Mouse (Mus musculus): ENCODE data around the gene Mitf. TPM values are rescaled to one million over a fixed set of nuclear protein-coding genes. Genes with fewer than 3 reads are reported as not detected.

The Mitf gene
- polyA plus RNA-seq, 1 experiment from 2014 or later = 2.4 TPM

DNA sequence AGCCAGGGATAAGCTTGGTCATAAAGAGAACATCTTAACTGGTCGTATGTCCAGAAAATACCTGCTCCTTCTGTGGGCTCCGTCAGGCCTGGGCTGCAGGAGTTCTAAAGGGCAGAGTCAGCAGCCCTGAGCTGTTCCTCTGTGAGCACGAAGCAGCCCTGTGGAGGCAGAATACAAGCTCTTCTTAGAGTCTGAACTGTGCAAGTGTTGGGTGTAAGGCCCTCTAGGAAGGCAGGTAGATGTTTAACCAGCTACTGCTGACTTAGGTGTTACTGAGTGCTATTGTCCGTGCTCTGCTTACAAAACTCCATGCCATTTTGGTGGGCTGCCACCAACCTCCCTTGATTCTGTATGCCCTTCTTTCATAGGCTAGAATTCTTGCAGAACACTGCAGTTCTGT, 151.4 kb downstream of the Mitf start:
- Histone ChIP-seq H3K9ac (no peak overlapping the region), H3K9me3 (no peaks in the 10 kb centered on the region), H3K36me3 (no peaks in the 10 kb centered on the region), H3K4me2 (no peak overlapping the region), H3K27ac (replicated peaks) (no peak overlapping the region), H3K27me3 (no peaks in the 10 kb centered on the region), H3K4me1 (replicated peaks) (no peaks in the 10 kb centered on the region), H3K4me3 (no peak overlapping the region)
- no peak for ATAC-seq (ENCODE audit: low FRiP score, low read depth)
- whole genome bisulfite sequencing = 82% methylated on average over 4 of the region's 4 CpGs

DNA sequence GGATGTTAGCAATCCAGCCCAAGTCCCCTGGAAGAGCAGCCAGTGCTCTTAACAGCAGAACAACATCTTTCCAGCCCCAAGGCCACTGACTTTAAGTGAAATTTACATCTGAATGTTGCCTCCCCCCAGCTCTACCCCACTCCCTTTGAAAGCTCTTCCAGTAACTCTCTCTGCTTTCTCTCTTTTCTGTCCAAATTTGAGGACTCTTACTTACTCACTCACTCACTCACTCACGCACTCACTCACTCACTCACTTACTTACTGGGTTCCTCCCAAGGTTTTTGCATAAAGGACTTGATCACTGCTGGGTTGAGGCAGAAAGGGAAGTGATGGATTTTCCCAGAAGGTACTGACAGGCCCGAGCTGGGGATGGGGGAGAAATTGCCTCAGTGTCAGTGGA, 154.9 kb downstream of the Mitf start:
- Histone ChIP-seq H3K9ac (no peak overlapping the region), H3K27me3 (no peaks in the 10 kb centered on the region), H3K27ac (replicated peaks) (no peak overlapping the region), H3K36me3 (no peaks in the 10 kb centered on the region), H3K4me1 (replicated peaks) (no peaks in the 10 kb centered on the region), H3K4me2 (no peak overlapping the region), H3K4me3 (no peak overlapping the region), H3K9me3 (no peaks in the 10 kb centered on the region)
- ATAC-seq (ENCODE audit: low FRiP score, low read depth) = no peak
- 25% methylated on average over 2 of the region's 2 CpGs for WGBS

DNA sequence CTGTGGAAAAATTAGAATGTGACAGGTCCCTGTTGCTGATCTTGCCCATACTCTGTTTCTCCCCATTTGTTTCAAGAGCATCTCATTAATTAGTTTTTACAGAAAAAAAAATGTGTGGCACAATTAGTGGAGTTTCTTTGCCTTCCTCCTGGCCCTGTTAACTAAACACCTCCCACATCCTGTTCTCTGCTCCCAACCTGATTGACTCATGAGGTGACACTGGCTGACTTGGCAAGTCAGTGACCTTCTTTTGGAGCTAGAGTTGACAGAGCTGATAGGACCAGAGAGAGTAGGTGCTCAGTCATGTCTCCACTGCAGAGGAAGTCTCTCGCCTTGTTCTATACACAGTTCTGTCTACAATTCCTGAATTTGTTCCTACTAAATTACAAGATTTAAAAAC, 155.5 kb downstream of the Mitf start:
- Histone ChIP-seq H3K9me3 (no peaks in the 10 kb centered on the region), H3K27ac (replicated peaks) (no peak overlapping the region), H3K4me3 (no peak overlapping the region), H3K4me1 (replicated peaks) (no peaks in the 10 kb centered on the region), H3K4me2 (no peak overlapping the region), H3K36me3 (no peaks in the 10 kb centered on the region), H3K27me3 (no peaks in the 10 kb centered on the region), H3K9ac (no peak overlapping the region)
- WGBS = 88% methylated on average over 1 of the region's 1 CpGs
- no peak for ATAC-seq (ENCODE audit: low FRiP score, low read depth)

DNA sequence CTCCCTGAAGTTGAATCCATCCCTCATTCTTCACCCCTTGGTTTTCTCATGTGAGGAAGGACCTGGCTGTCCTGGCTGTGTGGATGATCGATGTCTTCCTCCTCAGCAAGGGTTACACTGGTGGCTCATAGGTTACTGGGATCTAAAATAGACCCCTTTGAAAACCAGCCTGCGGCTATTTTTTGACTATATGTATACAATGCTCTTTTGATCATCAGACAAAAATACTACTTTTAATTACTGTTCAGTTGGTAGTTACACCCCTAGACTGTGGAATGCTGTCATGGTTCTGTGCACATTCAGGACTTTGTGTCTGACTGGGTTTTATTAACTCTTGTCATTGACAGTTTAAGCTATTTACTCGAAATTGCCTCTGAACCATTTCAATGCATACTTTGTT, 157.9 kb downstream of the Mitf start:
- no peak for ATAC-seq (ENCODE audit: low FRiP score, low read depth)
- no peaks in the 10 kb centered on the region for H3K36me3 ChIP-seq
- 67% methylated on average over 3 of the region's 3 CpGs for WGBS
- H3K4me3 ChIP-seq = no peak overlapping the region
- H3K27ac ChIP-seq (replicated peaks) = no peak overlapping the region
- no peaks in the 10 kb centered on the region for H3K4me1 ChIP-seq (replicated peaks)
- no peak overlapping the region for H3K9ac ChIP-seq
- no peak overlapping the region for H3K4me2 ChIP-seq
- H3K9me3 ChIP-seq = no peaks in the 10 kb centered on the region
- no peaks in the 10 kb centered on the region for H3K27me3 ChIP-seq

DNA sequence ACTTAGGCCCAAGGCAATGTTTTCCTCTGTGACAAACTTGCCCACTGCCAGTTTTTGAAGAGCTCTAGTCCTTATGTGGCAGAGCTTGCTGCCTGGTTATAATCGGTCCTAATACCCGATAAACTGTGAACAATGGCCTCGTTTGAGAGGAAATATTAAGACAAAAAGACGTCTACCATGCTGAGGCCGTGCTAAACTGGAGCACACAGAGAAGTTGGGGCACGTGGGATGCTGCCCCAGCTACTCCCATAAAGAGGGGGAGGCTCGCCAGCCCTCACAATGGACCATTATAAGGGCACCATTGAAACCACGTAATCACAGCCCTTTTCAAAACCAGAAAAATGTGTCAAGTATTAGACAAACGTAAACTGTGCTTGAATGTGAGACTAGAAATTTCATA, 174.8 kb downstream of the Mitf start:
- no peak overlapping the region for H3K4me3 ChIP-seq
- H3K9me3 ChIP-seq = no peaks in the 10 kb centered on the region
- H3K4me1 ChIP-seq (replicated peaks) = no peaks in the 10 kb centered on the region
- no peaks in the 10 kb centered on the region for H3K36me3 ChIP-seq
- no peak overlapping the region for H3K9ac ChIP-seq
- H3K27me3 ChIP-seq = no peaks in the 10 kb centered on the region
- H3K4me2 ChIP-seq = no peak overlapping the region
- no peak for ATAC-seq (ENCODE audit: low FRiP score, low read depth)
- H3K27ac ChIP-seq (replicated peaks) = no peak overlapping the region
- 40% methylated on average over 9 of the region's 9 CpGs for WGBS

DNA sequence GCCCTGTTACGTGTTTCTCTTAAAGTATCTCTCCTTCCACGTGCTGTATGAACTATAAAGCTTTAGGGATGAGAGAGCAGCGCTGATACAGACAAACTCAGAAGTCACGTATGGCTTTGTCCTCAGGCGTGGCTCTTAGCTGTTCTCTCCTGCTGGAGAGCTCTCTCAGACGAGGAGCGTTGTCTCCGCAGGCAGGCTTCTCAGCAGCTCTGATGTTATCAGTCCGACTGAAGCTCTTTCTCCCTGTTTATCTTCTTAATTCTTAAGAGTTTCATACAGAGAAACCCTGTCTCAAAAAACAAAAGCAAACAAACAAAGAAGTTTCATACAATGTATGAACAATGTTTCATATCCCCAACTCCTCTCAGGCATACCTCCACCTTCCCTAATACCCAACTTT, 178.8 kb downstream of the Mitf start:
- H3K27me3 ChIP-seq = no peaks in the 10 kb centered on the region
- WGBS = 69% methylated on average over 9 of the region's 9 CpGs
- H3K4me1 ChIP-seq (replicated peaks) = no peaks in the 10 kb centered on the region
- no peak overlapping the region for H3K27ac ChIP-seq (replicated peaks)
- no peak overlapping the region for H3K4me3 ChIP-seq
- no peak overlapping the region for H3K4me2 ChIP-seq
- no peak overlapping the region for H3K9ac ChIP-seq
- H3K36me3 ChIP-seq = no peaks in the 10 kb centered on the region
- no peak for ATAC-seq (ENCODE audit: low FRiP score, low read depth)
- H3K9me3 ChIP-seq = no peaks in the 10 kb centered on the region

DNA sequence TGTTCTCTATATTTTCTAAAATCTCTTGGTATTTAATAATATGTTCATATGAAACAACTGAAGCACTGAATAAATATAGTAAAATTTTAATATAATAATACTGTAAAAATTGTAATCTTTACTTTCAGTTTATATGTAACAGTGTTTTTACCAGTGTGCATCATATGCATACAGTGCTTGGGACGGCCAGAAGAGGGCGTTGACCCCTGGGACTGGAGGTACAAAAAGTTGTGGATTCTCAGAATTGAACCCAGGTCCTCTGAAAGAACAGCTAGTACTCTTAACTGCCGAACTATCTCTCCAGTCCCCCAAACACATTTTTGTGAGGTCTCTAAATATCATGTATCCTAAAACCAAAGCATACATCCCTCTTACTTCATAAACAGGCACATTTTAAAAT, 179.6 kb downstream of the Mitf start:
- ATAC-seq (ENCODE audit: low FRiP score, low read depth) = no peak
- Histone ChIP-seq H3K27ac (replicated peaks) (no peak overlapping the region), H3K4me1 (replicated peaks) (0 out of 2 replicates have a peak, but pooled peaks cover 3% of the 10 kb centered on the region), H3K27me3 (no peaks in the 10 kb centered on the region), H3K36me3 (no peaks in the 10 kb centered on the region), H3K9ac (no peak overlapping the region), H3K9me3 (no peaks in the 10 kb centered on the region), H3K4me3 (no peak overlapping the region), H3K4me2 (no peak overlapping the region)
- WGBS = 82% methylated on average over 3 of the region's 3 CpGs

DNA sequence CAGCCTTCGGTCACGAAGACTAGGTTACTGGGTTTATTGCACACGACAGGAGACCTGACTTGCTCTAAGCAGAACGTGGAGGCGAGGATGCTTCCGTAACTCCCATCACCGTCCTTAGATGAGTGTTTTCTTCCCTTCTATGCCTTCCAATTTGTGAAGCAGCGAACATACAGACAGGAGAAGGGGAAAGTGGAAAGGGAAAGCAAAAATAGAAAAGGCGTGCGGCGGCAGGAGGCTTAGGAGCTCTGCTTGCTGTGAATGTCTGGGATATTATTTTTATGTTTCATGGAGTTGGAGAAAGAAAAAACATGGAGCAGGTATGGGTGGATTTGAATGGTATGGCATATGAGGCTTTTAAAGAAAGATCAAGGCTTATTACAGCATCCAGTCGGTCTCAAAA, 186.7 kb downstream of the Mitf start:
- peaks cover 11% of the 10 kb centered on the region; the same call in 1 of the 2 replicates for H3K4me1 ChIP-seq (replicated peaks)
- H3K27ac ChIP-seq (replicated peaks) = no peak overlapping the region
- H3K4me3 ChIP-seq = no peak overlapping the region
- H3K4me2 ChIP-seq = no peak overlapping the region
- H3K9ac ChIP-seq = no peak overlapping the region
- no peaks in the 10 kb centered on the region for H3K9me3 ChIP-seq
- no peak for ATAC-seq (ENCODE audit: low FRiP score, low read depth)
- H3K36me3 ChIP-seq = no peaks in the 10 kb centered on the region
- WGBS = 92% methylated on average over 12 of the region's 12 CpGs
- no peaks in the 10 kb centered on the region for H3K27me3 ChIP-seq

DNA sequence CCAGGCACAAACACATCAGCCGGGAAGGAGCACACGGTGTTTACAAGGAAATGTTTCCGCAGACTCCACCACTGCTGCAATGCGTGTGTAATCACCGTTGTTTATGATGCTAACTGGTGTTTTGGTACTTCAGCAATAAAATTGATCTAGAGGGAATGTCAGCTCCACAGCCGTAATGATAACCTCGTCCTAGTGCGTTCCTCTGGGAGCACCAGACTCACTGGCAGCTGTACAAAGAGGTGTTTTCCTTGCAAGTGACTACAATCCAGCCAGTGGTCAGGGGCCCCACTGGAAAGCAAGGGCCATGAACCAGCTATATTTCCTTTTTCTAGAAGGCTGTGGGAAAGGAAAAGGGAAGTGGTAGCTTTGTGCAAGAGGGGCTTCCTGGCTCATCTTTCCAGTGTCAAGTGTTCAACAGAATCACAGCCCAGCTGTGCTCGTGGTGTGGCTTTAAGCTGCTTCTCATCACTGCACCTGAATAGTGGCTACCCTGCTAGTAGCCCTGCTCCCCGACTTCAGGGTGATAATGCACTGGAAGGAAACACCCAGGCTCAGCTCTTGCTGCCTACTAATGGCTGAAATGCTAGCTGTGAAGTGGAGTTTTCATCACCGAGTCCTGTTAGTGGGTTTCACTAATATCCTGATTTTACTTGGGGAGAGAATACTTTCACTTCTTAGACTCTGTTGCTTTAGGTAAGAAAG, 188.9 kb downstream of the Mitf start:
- ATAC-seq (ENCODE audit: low FRiP score, low read depth) = no peak
- Histone ChIP-seq H3K4me3 (no peak overlapping the region), H3K36me3 (no peaks in the 10 kb centered on the region), H3K4me2 (no peak overlapping the region), H3K4me1 (replicated peaks) (peaks cover 11% of the 10 kb centered on the region; the same call in 1 of the 2 replicates), H3K27me3 (no peaks in the 10 kb centered on the region), H3K9me3 (no peaks in the 10 kb centered on the region), H3K27ac (replicated peaks) (no peak overlapping the region), H3K9ac (no peak overlapping the region)
- WGBS = 59% methylated on average over 11 of the region's 11 CpGs

DNA sequence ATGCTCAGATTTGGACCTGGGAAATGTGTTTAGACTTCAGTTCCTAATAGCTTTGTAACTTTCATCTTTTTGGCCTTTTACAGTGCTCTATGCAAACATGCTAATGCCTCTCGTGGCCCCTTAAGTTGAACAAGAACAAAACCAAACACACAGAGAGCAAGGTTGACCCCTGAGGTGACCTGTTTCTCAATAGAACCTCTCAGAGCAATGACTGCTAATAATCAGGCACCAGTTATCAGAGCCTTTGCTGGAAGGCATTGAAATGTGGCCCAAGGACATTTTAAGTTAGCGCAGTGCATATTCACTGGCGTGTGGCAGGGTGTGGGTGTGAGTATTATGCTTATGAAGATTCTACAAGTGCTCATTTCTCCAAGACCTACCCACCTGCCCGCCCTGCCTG, 194.7 kb downstream of the Mitf start:
- no peaks in the 10 kb centered on the region for H3K27me3 ChIP-seq
- H3K27ac ChIP-seq (replicated peaks) = no peak overlapping the region
- no peak overlapping the region for H3K9ac ChIP-seq
- no peaks in the 10 kb centered on the region for H3K9me3 ChIP-seq
- no peak for ATAC-seq (ENCODE audit: low FRiP score, low read depth)
- 60% methylated on average over 4 of the region's 4 CpGs for WGBS
- no peaks in the 10 kb centered on the region for H3K36me3 ChIP-seq
- H3K4me2 ChIP-seq = no peak overlapping the region
- no peak overlapping the region for H3K4me3 ChIP-seq
- no peaks in the 10 kb centered on the region for H3K4me1 ChIP-seq (replicated peaks)

DNA sequence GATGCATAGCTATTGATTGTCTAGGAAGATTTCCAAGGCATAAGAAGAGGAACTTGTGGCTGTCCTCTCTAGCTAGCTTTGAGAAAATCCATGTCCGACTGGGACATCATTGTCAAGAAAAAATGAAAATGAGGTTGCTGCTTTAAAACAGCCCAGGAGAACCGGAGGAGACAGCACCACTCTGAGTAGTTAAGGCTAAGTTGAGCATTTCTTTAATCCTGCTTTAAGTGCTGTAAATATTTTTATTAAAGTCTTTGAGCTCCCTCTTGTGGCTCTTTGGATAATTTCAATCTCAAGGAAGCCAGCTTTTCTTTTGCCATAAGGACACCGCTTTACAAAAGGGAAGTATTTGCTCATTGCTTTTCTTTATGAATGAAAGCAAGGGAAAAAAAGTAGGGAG, 196.3 kb downstream of the Mitf start:
- H3K4me3 ChIP-seq = no peak overlapping the region
- 14% methylated on average over 3 of the region's 3 CpGs for WGBS
- H3K4me1 ChIP-seq (replicated peaks) = no peaks in the 10 kb centered on the region
- H3K9ac ChIP-seq = no peak overlapping the region
- H3K36me3 ChIP-seq = no peaks in the 10 kb centered on the region
- 0 out of 2 replicates have a peak, but pooled peaks have one; percentile 38 for ATAC-seq (ENCODE audit: low FRiP score, low read depth)
- no peak overlapping the region for H3K4me2 ChIP-seq
- no peaks in the 10 kb centered on the region for H3K9me3 ChIP-seq
- H3K27ac ChIP-seq (replicated peaks) = no peak overlapping the region
- no peaks in the 10 kb centered on the region for H3K27me3 ChIP-seq

DNA sequence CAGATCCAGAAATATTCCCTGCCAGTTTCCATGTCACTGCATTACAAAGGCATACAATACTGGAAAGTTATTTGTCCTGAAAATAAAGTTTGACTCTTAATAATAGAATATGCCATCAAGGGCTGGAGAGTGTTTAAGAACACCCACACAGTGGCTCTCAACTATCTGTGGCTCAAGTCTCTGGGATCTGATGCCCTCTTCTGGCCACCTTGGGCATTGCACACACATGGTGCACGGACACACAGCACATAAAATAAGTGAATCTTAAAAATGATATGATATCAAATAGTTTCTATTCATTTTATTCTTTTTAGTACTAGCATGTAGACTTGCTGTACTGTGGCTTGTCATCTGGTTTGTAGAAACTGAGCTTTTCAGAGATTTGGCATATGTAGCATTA, 198.7 kb downstream of the Mitf start:
- 79% methylated on average over 1 of the region's 1 CpGs for WGBS
- H3K4me3 ChIP-seq = no peak overlapping the region
- ATAC-seq (ENCODE audit: low FRiP score, low read depth) = no peak
- H3K36me3 ChIP-seq = no peaks in the 10 kb centered on the region
- no peaks in the 10 kb centered on the region for H3K4me1 ChIP-seq (replicated peaks)
- no peak overlapping the region for H3K27ac ChIP-seq (replicated peaks)
- H3K9ac ChIP-seq = no peak overlapping the region
- no peak overlapping the region for H3K4me2 ChIP-seq
- no peaks in the 10 kb centered on the region for H3K9me3 ChIP-seq
- H3K27me3 ChIP-seq = no peaks in the 10 kb centered on the region

DNA sequence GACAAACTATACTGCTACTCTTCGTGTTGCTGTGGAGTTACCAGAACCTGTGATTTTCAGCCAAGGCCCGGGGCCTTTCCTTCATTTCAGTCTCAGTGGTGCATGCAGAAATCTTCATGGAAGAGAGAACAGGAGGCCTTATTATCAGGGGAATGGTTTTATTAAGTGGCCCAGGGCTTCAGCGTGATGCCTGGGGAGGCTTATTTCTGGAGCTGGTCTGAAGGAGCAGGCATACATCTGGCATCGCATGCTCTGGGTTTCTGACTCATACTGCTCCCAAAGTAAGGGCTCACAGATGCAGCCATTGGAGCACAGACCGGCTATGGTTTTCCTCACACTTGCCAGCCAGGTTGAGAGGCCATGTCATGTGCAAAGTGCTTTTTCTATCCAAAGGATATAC, 208.2 kb downstream of the Mitf start:
- Histone ChIP-seq H3K27me3 (no peaks in the 10 kb centered on the region), H3K27ac (replicated peaks) (no peak overlapping the region), H3K4me3 (no peak overlapping the region), H3K9ac (no peak overlapping the region), H3K9me3 (no peaks in the 10 kb centered on the region), H3K36me3 (no peaks in the 10 kb centered on the region), H3K4me1 (replicated peaks) (no peaks in the 10 kb centered on the region), H3K4me2 (no peak overlapping the region)
- 81% methylated on average over 5 of the region's 5 CpGs for WGBS
- no peak for ATAC-seq (ENCODE audit: low FRiP score, low read depth)

All from hindbrain, embryonic 15.5 days (tissue).